Mouse (Mus musculus) stomach, postnatal 0 days (tissue): ENCODE measurements around the gene Pkd1. TPM values are rescaled to one million over a fixed set of nuclear protein-coding genes. Genes with fewer than 3 reads are reported as not detected.

ENCODE experiments used
- ATAC-seq: fragments of 200-750 bp; cut with Nextera tagmentation; 2 replicates; pipeline ENCODE4 v1.8.0; 2017; ENCODE audit not compliant: low FRiP score, low TSS enrichment
- DNase-seq: peaks from one replicate; pipeline ENCODE4 v3.0.0-alpha.2; 2016; ENCODE audit warnings: low spot score
- H3K27ac ChIP-seq: fragments of 300-500 bp; sonication (generic); replicated peaks from 2 replicates; pipeline ENCODE4 v1.5.1; 2014; ENCODE audit warnings: mild to moderate bottlenecking, control low read depth
- H3K27me3 ChIP-seq: fragments of 300-500 bp; sonication (generic); 2 replicates; pipeline ENCODE4 v1.6.1; 2014; ENCODE audit warnings: low read length; ENCODE audit not compliant: control insufficient read depth, insufficient read depth
- H3K36me3 ChIP-seq: fragments of 300-500 bp; sonication (generic); 2 replicates; pipeline ENCODE4 v1.6.1; 2014; ENCODE audit warnings: low read length, mixed read lengths; ENCODE audit not compliant: control insufficient read depth, insufficient read depth
- H3K4me1 ChIP-seq: fragments of 300-500 bp; sonication (generic); replicated peaks from 2 replicates; pipeline ENCODE4 v1.6.1; 2014; ENCODE audit warnings: antibody characterized with exemption; ENCODE audit not compliant: control insufficient read depth, insufficient read depth
- H3K4me2 ChIP-seq: fragments of 300-500 bp; sonication (generic); replicated peaks from 2 replicates; pipeline ENCODE4 v1.6.1; 2014; ENCODE audit warnings: low read depth, mild to moderate bottlenecking, control low read depth, moderate library complexity
- H3K4me3 ChIP-seq: fragments of 300-500 bp; sonication (generic); 2 replicates; pipeline ENCODE4 v1.5.1; 2014; ENCODE audit warnings: low read depth, low read length, control low read depth
- H3K9ac ChIP-seq: fragments of 300-500 bp; sonication (generic); 2 replicates; pipeline ENCODE4 v1.6.1; 2014; ENCODE audit warnings: mild to moderate bottlenecking, low read length, control low read depth, mixed read lengths
- H3K9me3 ChIP-seq: fragments of 300-500 bp; sonication (generic); 2 replicates; pipeline ENCODE4 v1.6.1; 2016; ENCODE audit warnings: low read length; ENCODE audit not compliant: control insufficient read depth
- CTCF ChIP-seq: IDR thresholded peaks from 2 replicates; pipeline ENCODE4 v1.5.1; 2016; ENCODE audit warnings: antibody characterized with exemption, low read depth, mild to moderate bottlenecking, moderate library complexity
- EP300 ChIP-seq: optimal IDR thresholded peaks from 2 replicates; pipeline ENCODE3; 2016; ENCODE audit warnings: antibody characterized with exemption
- WGBS: fragments of 180-500 bp; shearing (Covaris S2); extraction: QIAGEN DNeasy Blood & Tissue Kit; methylation state at CpG from one replicate; pipeline ENCODE4 v1.1.7; 2014; 5-methylcytosine and 5-hydroxymethylcytosine counted together
- microRNA-seq: library from miRNA; unstranded; fragments of <30 nt; microRNA quantifications from one replicate; pipeline ENCODE4, GENCODE M21; 2016
- polyA plus RNA-seq: library from polyadenylated mRNA; unstranded; fragments of >200 nt; fragmentation: Nextera tagmentation; extraction: Ambion mirVana; gene quantifications from 2 replicates; pipeline ENCODE4 v1.2.1, GENCODE M21; 2015

The Pkd1 gene
- polyA plus RNA-seq, 1 experiment from 2014 or later, result 12.3 TPM

DNA sequence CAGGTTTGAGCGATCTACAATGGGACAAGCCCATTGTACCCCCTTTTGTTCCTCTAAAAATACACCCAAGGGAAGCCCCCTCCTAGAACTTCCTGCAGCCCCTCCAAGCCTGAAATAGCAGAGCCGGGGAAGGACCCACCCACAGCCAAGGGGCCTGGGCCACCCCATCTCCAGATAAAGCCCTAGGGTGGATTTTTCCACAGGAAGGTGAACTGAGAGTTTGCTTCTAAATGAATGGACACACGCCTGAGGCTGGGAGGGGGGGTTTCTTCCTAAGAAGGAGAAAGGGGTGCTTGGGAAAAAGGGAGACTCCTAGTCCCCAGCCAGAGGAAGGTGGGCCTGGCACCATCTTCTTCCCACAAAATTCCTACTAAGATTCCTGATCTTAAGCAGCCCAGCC, 96.3 kb downstream of the Pkd1 start:
- Histone ChIP-seq H3K36me3 (no peaks in the 10 kb centered on the region), H3K27ac (peak overlapping the region; percentile 84; the same call in 1 of the 2 replicates), H3K4me3 (no peak overlapping the region), H3K9ac (no peak overlapping the region), H3K9me3 (no peaks in the 10 kb centered on the region), H3K4me2 (no peak overlapping the region), H3K4me1 (no peaks in the 10 kb centered on the region; the same call in 1 of the 2 replicates), H3K27me3 (no peaks in the 10 kb centered on the region)
- TF ChIP-seq CTCF (no peak), EP300 (no peak)
- ATAC-seq (no peak), DNase-seq (no peak)
- 78% methylated on average over 3 of the region's 3 CpGs for WGBS

Small RNA genes lying within 50 kb of the gene (microRNA-seq; reads per million reads assigned to microRNA genes)
- not detected for gene Gm24589

Other genes with a start within 250 kb of the Pkd1 start
- gene Abca17, start 198.8 kb upstream of the Pkd1 start, polyA plus RNA-seq, result 0.15 TPM in 1 of 2 replicates, not detected in the other
- gene Abca3, start 197.9 kb upstream of the Pkd1 start, polyA plus RNA-seq, result 9.2 and 10.9 TPM in 2 replicates
- gene Rnps1, start 135.3 kb upstream of the Pkd1 start, polyA plus RNA-seq, result 106 and 113 TPM in 2 replicates
- gene Eci1, start 123.2 kb upstream of the Pkd1 start, polyA plus RNA-seq, result 250 and 263 TPM in 2 replicates
- 88.0 and 98.5 TPM in 2 replicates for gene Dnase1l2, start 106.7 kb upstream of the Pkd1 start, polyA plus RNA-seq
- 12.0 and 12.5 TPM in 2 replicates for gene E4f1, start 79.5 kb upstream of the Pkd1 start, polyA plus RNA-seq
- 45.4 and 48.9 TPM in 2 replicates for gene Pgp, start 79.4 kb upstream of the Pkd1 start, polyA plus RNA-seq
- 0.13 TPM in 1 of 2 replicates, not detected in the other for gene Bricd5, start 76.0 kb upstream of the Pkd1 start, polyA plus RNA-seq
- 12.4 and 13.4 TPM in 2 replicates for gene Mlst8, start 70.8 kb upstream of the Pkd1 start, polyA plus RNA-seq
- gene Caskin1, start 61.2 kb upstream of the Pkd1 start, polyA plus RNA-seq, result 0.84 and 1.3 TPM in 2 replicates
- 41.8 and 42.6 TPM in 2 replicates for gene Traf7, start 21.9 kb upstream of the Pkd1 start, polyA plus RNA-seq
- 0.82 and 0.85 TPM in 2 replicates for gene Rab26, start 15.6 kb upstream of the Pkd1 start, polyA plus RNA-seq
- gene Tsc2, start 82.8 kb downstream of the Pkd1 start, polyA plus RNA-seq, result 36.2 and 37.0 TPM in 2 replicates
- gene Nthl1, start 82.8 kb downstream of the Pkd1 start, polyA plus RNA-seq, result 8.0 and 8.4 TPM in 2 replicates
- gene Slc9a3r2, start 100.5 kb downstream of the Pkd1 start, polyA plus RNA-seq, result 37.9 and 38.0 TPM in 2 replicates
- 1.2 and 1.8 TPM in 2 replicates for gene Npw, start 108.6 kb downstream of the Pkd1 start, polyA plus RNA-seq
- 9.7 and 12.4 TPM in 2 replicates for gene Zfp598, start 119.9 kb downstream of the Pkd1 start, polyA plus RNA-seq
- 5.0 and 5.9 TPM in 2 replicates for gene Syngr3, start 140.1 kb downstream of the Pkd1 start, polyA plus RNA-seq
- gene Gfer, start 146.3 kb downstream of the Pkd1 start, polyA plus RNA-seq, result 27.2 and 27.7 TPM in 2 replicates
- gene Noxo1, start 146.4 kb downstream of the Pkd1 start, polyA plus RNA-seq, result 3.3 and 3.7 TPM in 2 replicates
- gene Tbl3, start 157.8 kb downstream of the Pkd1 start, polyA plus RNA-seq, result 33.7 and 36.3 TPM in 2 replicates
- gene Rnf151, start 168.2 kb downstream of the Pkd1 start, polyA plus RNA-seq, result 0.10 TPM in 1 of 2 replicates, not detected in the other
- gene Rps2, start 168.3 kb downstream of the Pkd1 start, polyA plus RNA-seq, result 1,081 and 1,135 TPM in 2 replicates
- 256 and 269 TPM in 2 replicates for gene Ndufb10, start 174.6 kb downstream of the Pkd1 start, polyA plus RNA-seq
- 0.23 and 0.28 TPM in 2 replicates for gene Rpl3l, start 178.0 kb downstream of the Pkd1 start, polyA plus RNA-seq
- gene Msrb1, start 186.8 kb downstream of the Pkd1 start, polyA plus RNA-seq, result 51.7 and 54.2 TPM in 2 replicates
- 1.4 and 1.8 TPM in 2 replicates for gene Hs3st6, start 203.2 kb downstream of the Pkd1 start, polyA plus RNA-seq